Mouse (Mus musculus): Measurements from ENCODE around the gene Fgfr2.

GRCm38 (mm10) chr7:132858043-132858608, 265.0 kb downstream of the Fgfr2 start:
- TF ChIP-seq CTCF (IDR thresholded peaks at IDR 0.05; ENCODE audit: control insufficient read depth, insufficient read depth, insufficient replicate concordance, low read depth, low read length) (no peak), POLR2A (IDR thresholded peaks at IDR 0.05; ENCODE audit: control insufficient read depth, low read depth, low read length) (no peak)
